ENCODE assay signal across 23 mouse cellular contexts in genomic region chr11:105121792-105122191, GRCm38 (mm10). TPM values are rescaled to one million over a fixed set of nuclear protein-coding genes. Genes with fewer than 3 reads are reported as not detected.
DNase-seq lines count a peak whose midpoint lies in the region; ATAC-seq and TF ChIP-seq lines count a peak whose summit lies in the region.
"Not testable (repeated sequence)": the region's sequence is repeated elsewhere in the genome, so short reads cannot be mapped to it uniquely, and the experiment has no call there.
"Had no signal": no experiment of that assay in that cellular context is flagged by ENCODE, and none has a peak within 500 bp of the region (broad histone marks: within the 10 kb centered on the region; RNA-seq: fewer than 3 reads in every experiment).

No protein-coding gene starts in this region.

- H3K4me1 ChIP-seq in CH12.LX (ENCODE audit: control insufficient read depth in 1 of 2, insufficient read depth in 2 of 2) = peaks cover 0 to 18% of the 10 kb centered on the region in 2 experiments; a peak in 2 of 4 replicates
- H3K4me1 ChIP-seq in liver, embryonic 14.5 days (replicated peaks; ENCODE audit: control insufficient read depth in 2 of 2, insufficient read depth in 2 of 2, low read length in 1 of 2); midbrain, postnatal 0 days (ENCODE audit: insufficient read depth, low read length): not testable (repeated sequence)

- TF ChIP-seq RAD21 in CH12.LX (IDR thresholded peaks at IDR 0.05; ENCODE audit: low read depth, low read length) = peak; percentile 35

- not testable (repeated sequence) for TF ChIP-seq POLR2A in CH12.LX (IDR thresholded peaks at IDR 0.05; ENCODE audit: low read depth, low read length)

- in situ Hi-C loops in CH12.LX (cut with MboI; ENCODE audit: low pct_ligation_motif_present, low pct_unique_long_range_greater_than_20kb, low sequenced_read_pairs) = loop anchor here (10.0 kb wide), 3 partner anchors 97 to 537 kb away; no protein-coding TSS in a partner anchor

- not testable (repeated sequence) for H3K36me3 ChIP-seq in CH12.LX (replicated peaks in 1 of 2; ENCODE audit: control insufficient read depth in 1 of 2, insufficient read depth in 1 of 2, low read length in 1 of 2); liver, embryonic 14.5 days (replicated peaks; ENCODE audit: control insufficient read depth, insufficient read depth, low read depth); midbrain, postnatal 0 days (ENCODE audit: insufficient read depth, low read length)

- not testable (repeated sequence) for H3K27me3 ChIP-seq in CH12.LX (replicated peaks); liver, embryonic 14.5 days (ENCODE audit: control insufficient read depth, insufficient read depth, low read length); midbrain, postnatal 0 days (ENCODE audit: insufficient read depth, low read length)

- not testable (repeated sequence) for H3K79me2 ChIP-seq in CH12.LX (replicated peaks; ENCODE audit: control insufficient read depth, extremely low read depth, insufficient read depth, poor library complexity, severe bottlenecking)

- H3K9me3 ChIP-seq in CH12.LX (replicated peaks; ENCODE audit: low read length); liver, embryonic 14.5 days (ENCODE audit: control insufficient read depth, low read length); midbrain, postnatal 0 days (ENCODE audit: low read length): not testable (repeated sequence)

- ATAC-seq in liver, embryonic 14.5 days (ENCODE audit: insufficient read depth); midbrain, postnatal 0 days (ENCODE audit: low FRiP score): not testable (repeated sequence)

- dilution Hi-C loops in CH12.LX (cut with MboI; ENCODE audit: extremely low pct_ligation_motif_present, extremely low pct_unique_long_range_greater_than_20kb, low sequenced_read_pairs) = not testable (repeated sequence)

- peak; percentile 24 for DNase-seq in 416B (ENCODE audit: low read depth)
- DNase-seq in CH12.LX (ENCODE audit: extremely low read depth); layer of hippocampus, adult 2 months (ENCODE audit: low spot score in 2 of 2); liver, embryonic 14.5 days (ENCODE audit: low read depth in 3 of 3, low spot score in 3 of 3); midbrain, postnatal 0 days (ENCODE audit: low spot score): not testable (repeated sequence)
- peak; percentile 14 for DNase-seq in heart, adult 11 months

- H3K9ac ChIP-seq in CH12.LX (ENCODE audit: insufficient read depth, low read depth); liver, embryonic 14.5 days (replicated peaks); midbrain, postnatal 0 days (replicated peaks; ENCODE audit: low read length, poor library complexity, severe bottlenecking): not testable (repeated sequence)

- not testable (repeated sequence) for H3K4me3 ChIP-seq in CH12.LX (replicated peaks in 1 of 3; ENCODE audit: low read depth in 2 of 3, low read length in 2 of 3, poor library complexity in 1 of 3); layer of hippocampus, adult 2 months; liver, embryonic 14.5 days (ENCODE audit: insufficient read depth in 1 of 2, low read depth in 2 of 2, low read length in 2 of 2); midbrain, postnatal 0 days (ENCODE audit: low read depth, low read length)

- WGBS in liver, embryonic 14.5 days (ENCODE audit: insufficient replicate concordance) = 65% methylated on average over 5 of the region's 5 CpGs
- 74% methylated on average over 5 of the region's 5 CpGs for WGBS in midbrain, postnatal 0 days

- TF ChIP-seq CTCF in CH12.LX (conservative IDR thresholded peaks at IDR 0.05 in 1 of 2, IDR thresholded peaks at IDR 0.05 in 1 of 2; ENCODE audit: low read depth in 2 of 2, low read length in 2 of 2) = peak in 1 of 2 experiments; percentile 47; a peak in 2 of 4 replicates
- peak; percentile 53 for TF ChIP-seq CTCF in layer of hippocampus, adult 2 months (conservative IDR thresholded peaks at IDR 0.05)
- TF ChIP-seq CTCF in liver, embryonic 14.5 days (IDR thresholded peaks at IDR 0.05; ENCODE audit: low read depth) = 0 out of 2 replicates have a peak, but pooled peaks have one; percentile 3
- TF ChIP-seq CTCF in midbrain, postnatal 0 days (IDR thresholded peaks at IDR 0.05) = peak; percentile 26

- TF ChIP-seq EP300 in CH12.LX (IDR thresholded peaks at IDR 0.05; ENCODE audit: low read length); liver, embryonic 14.5 days (IDR thresholded peaks at IDR 0.05; ENCODE audit: low read depth): not testable (repeated sequence)

- not testable (repeated sequence) for H3K27ac ChIP-seq in CH12.LX (ENCODE audit: insufficient read depth, low read depth); layer of hippocampus, adult 2 months; liver, embryonic 14.5 days; midbrain, postnatal 0 days (ENCODE audit: low read depth, low read length)

- H3K4me2 ChIP-seq in CH12.LX (ENCODE audit: insufficient read depth, low read depth, poor library complexity, severe bottlenecking); liver, embryonic 14.5 days (ENCODE audit: low read depth); midbrain, postnatal 0 days (ENCODE audit: low read depth, low read length, poor library complexity, severe bottlenecking): not testable (repeated sequence)

TF ChIP-seq in CH12.LX, 34 proteins besides CTCF, POLR2A, EP300 and RAD21:
- peak; percentile 3; the same call in 1 of the 2 replicates for TF ChIP-seq ZC3H11A (IDR thresholded peaks at IDR 0.05; ENCODE audit: low read depth, low read length)
- TF ChIP-seq SMC3 (IDR thresholded peaks at IDR 0.05; ENCODE audit: low read depth, low read length) = peak; percentile 41; the same call in 1 of the 2 replicates

RNA-seq across cellular contexts. Expression of gene Mettl2, which starts 4.4 kb away (rescaled TPM):
- total RNA-seq in CH12.LX (2012; rRNA removed) = 58.4 and 66.1 TPM in 2 replicates
- 112 and 118 TPM in 2 replicates for total RNA-seq in CH12.LX (2014; rRNA removed)
- polyA plus RNA-seq in CH12.LX (2012; ENCODE audit: insufficient read length, low read depth) = 94.6 and 102 TPM in 2 replicates
- 10 to 100 TPM; 16.8 to 16.9 TPM for total RNA-seq in layer of hippocampus, adult 2 months (2021)
- polyA plus RNA-seq in liver, embryonic 14.5 days (2012; rRNA removed) = 12.0 and 16.6 TPM in 2 replicates
- 14.2 and 14.6 TPM in 2 replicates for polyA plus RNA-seq in liver, embryonic 14.5 days (2014; fragmentation: Nextera tagmentation; extraction: Ambion mirVana)
- 25.2 and 28.0 TPM in 2 replicates for total RNA-seq in midbrain, postnatal 0 days (2014; rRNA removed)
- 30.0 and 35.6 TPM in 2 replicates for polyA plus RNA-seq in midbrain, postnatal 0 days (2015; fragmentation: Nextera tagmentation; extraction: Ambion mirVana)

RNA-seq across cellular contexts. Expression of gene Gm10842, which starts 24.9 kb away (rescaled TPM):
- total RNA-seq in CH12.LX (2012; rRNA removed) (not detected in 2 replicates), CH12.LX (2014; rRNA removed) (not detected in 2 replicates)
- polyA plus RNA-seq in CH12.LX (2012; ENCODE audit: insufficient read length, low read depth) = not detected in 2 replicates
- not detected for total RNA-seq in layer of hippocampus, adult 2 months (2021)
- polyA plus RNA-seq in liver, embryonic 14.5 days (2012; rRNA removed) = not detected in 2 replicates
- not detected in 2 replicates for polyA plus RNA-seq in liver, embryonic 14.5 days (2014; fragmentation: Nextera tagmentation; extraction: Ambion mirVana)
- not detected in 2 replicates for total RNA-seq in midbrain, postnatal 0 days (2014; rRNA removed)
- polyA plus RNA-seq in midbrain, postnatal 0 days (2015; fragmentation: Nextera tagmentation; extraction: Ambion mirVana) = not detected in 2 replicates
- total RNA-seq: adrenal gland, adult 18-20 months; adrenal gland, adult 8-10 months; adrenal gland, postnatal 14 days; adrenal gland, postnatal 36 days; ES-E14; forebrain, postnatal 0 days had no signal
- polyA plus RNA-seq: activated CD4-positive, CD25-positive, alpha-beta regulatory T cell, adult 4 months; CD4-positive, CD25-positive, alpha-beta regulatory T cell, adult 4 months; cerebellum, adult 2 months; cortical plate, adult 2 months; embryonic facial prominence, embryonic 10.5 days; embryonic facial prominence, embryonic 12.5 days; embryonic facial prominence, embryonic 14.5 days; forebrain, embryonic 11.5 days; forebrain, embryonic 13.5 days; forebrain, embryonic 15.5 days; forebrain, postnatal 0 days; Patski had no signal

RNA-seq across cellular contexts. Expression of gene Tlk2, which starts 56.8 kb away (rescaled TPM):
- total RNA-seq in CH12.LX (2012; rRNA removed) (71.8 and 78.0 TPM in 2 replicates), CH12.LX (2014; rRNA removed) (90.6 and 96.5 TPM in 2 replicates)
- polyA plus RNA-seq in CH12.LX (2012; ENCODE audit: insufficient read length, low read depth) = 85.1 and 103 TPM in 2 replicates
- 10 to 100 TPM; 47.9 to 50.9 TPM for total RNA-seq in layer of hippocampus, adult 2 months (2021)
- 12.0 and 16.3 TPM in 2 replicates for polyA plus RNA-seq in liver, embryonic 14.5 days (2012; rRNA removed)
- 10.2 and 10.6 TPM in 2 replicates for polyA plus RNA-seq in liver, embryonic 14.5 days (2014; fragmentation: Nextera tagmentation; extraction: Ambion mirVana)
- 66.5 and 81.1 TPM in 2 replicates for total RNA-seq in midbrain, postnatal 0 days (2014; rRNA removed)
- 12.3 and 15.3 TPM in 2 replicates for polyA plus RNA-seq in midbrain, postnatal 0 days (2015; fragmentation: Nextera tagmentation; extraction: Ambion mirVana)

RNA-seq across cellular contexts. Expression of gene Efcab3, which starts 58.4 kb away (rescaled TPM):
- total RNA-seq in CH12.LX (2012; rRNA removed) = 2.1 and 3.0 TPM in 2 replicates
- total RNA-seq in CH12.LX (2014; rRNA removed) = 5.9 and 6.5 TPM in 2 replicates
- polyA plus RNA-seq in CH12.LX (2012; ENCODE audit: insufficient read length, low read depth) = 12.2 and 12.5 TPM in 2 replicates
- not detected for total RNA-seq in layer of hippocampus, adult 2 months (2021)
- polyA plus RNA-seq in liver, embryonic 14.5 days (2012; rRNA removed) = 0.03 and 0.37 TPM in 2 replicates
- polyA plus RNA-seq in liver, embryonic 14.5 days (2014; fragmentation: Nextera tagmentation; extraction: Ambion mirVana) = 0.51 TPM in 1 of 2 replicates, not detected in the other
- not detected in 2 replicates for total RNA-seq in midbrain, postnatal 0 days (2014; rRNA removed)
- 0.28 TPM in 1 of 2 replicates, not detected in the other for polyA plus RNA-seq in midbrain, postnatal 0 days (2015; fragmentation: Nextera tagmentation; extraction: Ambion mirVana)
- total RNA-seq: adrenal gland, adult 18-20 months; forebrain, postnatal 0 days had no signal
- polyA plus RNA-seq: activated CD4-positive, CD25-positive, alpha-beta regulatory T cell, adult 4 months; CD4-positive, CD25-positive, alpha-beta regulatory T cell, adult 4 months; embryonic facial prominence, embryonic 10.5 days; embryonic facial prominence, embryonic 12.5 days; embryonic facial prominence, embryonic 14.5 days; forebrain, embryonic 11.5 days; forebrain, embryonic 13.5 days; forebrain, embryonic 15.5 days had no signal
